Mouse (Mus musculus): Measurements from ENCODE around the gene Cavin1. TPM values are rescaled to one million over a fixed set of nuclear protein-coding genes. Genes with fewer than 3 reads are reported as not detected.

Gene Cavin1
- polyA plus RNA-seq, 1 experiment from 2014 or later: 47.0 TPM

- WGBS: 61% methylated on average over 10 of the region's 10 CpGs
- ATAC-seq: no peak
These were observed 768 bp upstream of the Cavin1 start for GRCm38 (mm10) chr11:100971455-100971854.

GRCm38 (mm10) chr11:100969744-100970556, 737 bp downstream of the Cavin1 start:
- peak overlapping the region; percentile 64 for H3K4me2 ChIP-seq (ENCODE audit: low read length)
- WGBS: under 1% methylated on average over 65 of the region's 65 CpGs
- ATAC-seq: 0 out of 2 replicates have a peak, but pooled peaks have one; percentile 37

More at GRCm38 (mm10) chr11:100971455-100971854, 768 bp upstream of the Cavin1 start:
- H3K4me1 ChIP-seq (ENCODE audit: control insufficient read depth, insufficient read depth, low read depth, low read length): peaks cover 10% of the 10 kb centered on the region
- no peaks in the 10 kb centered on the region for H3K36me3 ChIP-seq (ENCODE audit: control insufficient read depth, insufficient read depth, low read length)
- peaks cover 50% of the 10 kb centered on the region for H3K27me3 ChIP-seq (replicated peaks; ENCODE audit: control insufficient read depth, insufficient read depth, low read length)
- H3K9ac ChIP-seq (ENCODE audit: low read depth, low read length): no peak overlapping the region
- no peaks in the 10 kb centered on the region for H3K9me3 ChIP-seq (ENCODE audit: control insufficient read depth, low read length)
- no peak overlapping the region for H3K4me2 ChIP-seq (ENCODE audit: low read length)
- H3K27ac ChIP-seq (ENCODE audit: low read depth, low read length): no peak overlapping the region
- H3K4me3 ChIP-seq (ENCODE audit: low read length): no peak overlapping the region

GRCm38 (mm10) chr11:100969189-100969743, 1.4 kb downstream of the Cavin1 start:
- H3K9ac ChIP-seq (ENCODE audit: low read depth, low read length): peak overlapping the region; percentile 51; the same call in 1 of the 2 replicates
- H3K36me3 ChIP-seq (ENCODE audit: control insufficient read depth, insufficient read depth, low read length): no peaks in the 10 kb centered on the region
- ATAC-seq: no peak
- H3K4me1 ChIP-seq (ENCODE audit: control insufficient read depth, insufficient read depth, low read depth, low read length): peaks cover 10% of the 10 kb centered on the region
- H3K27ac ChIP-seq (ENCODE audit: low read depth, low read length): no peak overlapping the region
- peak overlapping the region; percentile 46 for H3K4me3 ChIP-seq (ENCODE audit: low read length)
- H3K4me2 ChIP-seq (ENCODE audit: low read length): peak overlapping the region; percentile 64
- 6% methylated on average over 26 of the region's 35 CpGs for WGBS
- H3K9me3 ChIP-seq (ENCODE audit: control insufficient read depth, low read length): no peaks in the 10 kb centered on the region
- H3K27me3 ChIP-seq (replicated peaks; ENCODE audit: control insufficient read depth, insufficient read depth, low read length): peaks cover 56% of the 10 kb centered on the region

More at GRCm38 (mm10) chr11:100969744-100970556, 737 bp downstream of the Cavin1 start:
- H3K9ac ChIP-seq (ENCODE audit: low read depth, low read length): peak overlapping the region; percentile 60
- no peaks in the 10 kb centered on the region for H3K36me3 ChIP-seq (ENCODE audit: control insufficient read depth, insufficient read depth, low read length)
- peak overlapping the region; percentile 74 for H3K27ac ChIP-seq (ENCODE audit: low read depth, low read length)
- peaks cover 10% of the 10 kb centered on the region for H3K4me1 ChIP-seq (ENCODE audit: control insufficient read depth, insufficient read depth, low read depth, low read length)
- peaks cover 56% of the 10 kb centered on the region for H3K27me3 ChIP-seq (replicated peaks; ENCODE audit: control insufficient read depth, insufficient read depth, low read length)
- H3K9me3 ChIP-seq (ENCODE audit: control insufficient read depth, low read length): no peaks in the 10 kb centered on the region
- peak overlapping the region; percentile 46 for H3K4me3 ChIP-seq (ENCODE audit: low read length)

- H3K27me3 ChIP-seq (replicated peaks; ENCODE audit: control insufficient read depth, insufficient read depth, low read length): peaks cover 56% of the 10 kb centered on the region
- WGBS: 74% methylated on average over 5 of the region's 5 CpGs
These were observed 2.2 kb downstream of the Cavin1 start for GRCm38 (mm10) chr11:100968501-100968900.

DNA sequence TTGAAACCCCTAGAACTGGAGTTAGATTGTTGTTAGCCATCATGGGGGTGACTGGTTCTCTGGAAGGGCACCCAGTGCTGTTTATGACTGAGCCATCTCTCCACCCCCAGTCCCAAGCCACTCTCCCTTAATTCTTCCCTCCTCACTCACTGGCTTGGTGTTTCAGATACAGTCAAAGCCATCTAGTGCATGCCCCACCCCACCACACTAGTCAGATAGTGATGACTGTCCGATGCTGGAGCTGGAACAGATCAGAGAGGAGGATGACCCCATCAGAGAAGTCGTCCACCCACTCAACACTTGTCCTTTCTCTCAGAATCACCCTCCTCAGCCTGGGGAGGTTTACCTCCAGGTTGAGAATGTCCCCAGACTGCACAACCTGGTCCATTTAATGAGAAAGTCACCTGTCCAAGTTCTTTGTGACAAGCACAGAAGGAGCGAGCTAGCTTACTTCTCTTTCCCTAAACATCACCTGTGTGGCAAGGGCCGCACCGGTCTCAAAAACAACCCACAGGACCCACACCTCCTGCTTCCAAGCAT, 2.7 kb downstream of the Cavin1 start:
- peak overlapping the region; percentile 14 for H3K4me2 ChIP-seq (ENCODE audit: low read length)

More at GRCm38 (mm10) chr11:100968501-100968900, 2.2 kb downstream of the Cavin1 start:
- Histone ChIP-seq H3K4me2 (ENCODE audit: low read length) (peak overlapping the region; percentile 14), H3K36me3 (ENCODE audit: control insufficient read depth, insufficient read depth, low read length) (no peaks in the 10 kb centered on the region), H3K9me3 (ENCODE audit: control insufficient read depth, low read length) (no peaks in the 10 kb centered on the region), H3K9ac (ENCODE audit: low read depth, low read length) (no peak overlapping the region), H3K4me3 (ENCODE audit: low read length) (peak overlapping the region; percentile 46), H3K4me1 (ENCODE audit: control insufficient read depth, insufficient read depth, low read depth, low read length) (peaks cover 10% of the 10 kb centered on the region), H3K27ac (ENCODE audit: low read depth, low read length) (no peak overlapping the region)
- no peak for ATAC-seq

GRCm38 (mm10) chr11:100967376-100967775, 3.3 kb downstream of the Cavin1 start:
- Histone ChIP-seq H3K36me3 (ENCODE audit: control insufficient read depth, insufficient read depth, low read length) (no peaks in the 10 kb centered on the region), H3K27me3 (replicated peaks; ENCODE audit: control insufficient read depth, insufficient read depth, low read length) (peaks cover 51% of the 10 kb centered on the region), H3K4me2 (ENCODE audit: low read length) (no peak overlapping the region; the same call in none of the 2 replicates), H3K4me3 (ENCODE audit: low read length) (no peak overlapping the region), H3K9me3 (ENCODE audit: control insufficient read depth, low read length) (no peaks in the 10 kb centered on the region), H3K4me1 (ENCODE audit: control insufficient read depth, insufficient read depth, low read depth, low read length) (peaks cover 10% of the 10 kb centered on the region), H3K9ac (ENCODE audit: low read depth, low read length) (no peak overlapping the region), H3K27ac (ENCODE audit: low read depth, low read length) (no peak overlapping the region)
- WGBS: 52% methylated on average over 5 of the region's 5 CpGs
- no peak for ATAC-seq

More for the DNA sequence above, 2.7 kb downstream of the Cavin1 start:
- Histone ChIP-seq H3K4me3 (ENCODE audit: low read length) (no peak overlapping the region; the same call in 1 of the 2 replicates), H3K36me3 (ENCODE audit: control insufficient read depth, insufficient read depth, low read length) (no peaks in the 10 kb centered on the region), H3K27ac (ENCODE audit: low read depth, low read length) (no peak overlapping the region), H3K27me3 (replicated peaks; ENCODE audit: control insufficient read depth, insufficient read depth, low read length) (peaks cover 56% of the 10 kb centered on the region), H3K9me3 (ENCODE audit: control insufficient read depth, low read length) (no peaks in the 10 kb centered on the region), H3K4me1 (ENCODE audit: control insufficient read depth, insufficient read depth, low read depth, low read length) (peaks cover 10% of the 10 kb centered on the region), H3K9ac (ENCODE audit: low read depth, low read length) (no peak overlapping the region)
- no peak for ATAC-seq
- WGBS: 83% methylated on average over 5 of the region's 5 CpGs

DNA sequence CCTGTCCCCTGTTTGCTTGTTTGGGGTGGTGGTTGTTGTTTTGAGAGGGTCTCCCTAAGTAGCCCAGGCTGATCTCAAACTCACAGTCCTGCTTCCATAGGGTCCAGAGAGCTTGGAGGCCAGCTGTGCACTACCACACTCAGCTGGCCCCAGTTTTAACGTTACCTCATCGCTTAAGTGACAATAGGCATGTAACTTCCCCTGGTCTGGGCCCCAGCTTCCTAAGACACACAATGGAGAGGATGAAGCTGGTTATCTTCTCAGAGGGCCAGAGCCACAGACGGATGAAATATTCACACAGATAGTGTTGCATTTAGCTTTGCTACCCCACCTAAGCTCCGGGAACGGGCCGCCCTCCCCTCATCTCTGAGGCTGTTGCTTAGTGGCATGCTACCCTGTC, 4.9 kb downstream of the Cavin1 start:
- Histone ChIP-seq H3K27ac (ENCODE audit: low read depth, low read length) (no peak overlapping the region), H3K27me3 (replicated peaks; ENCODE audit: control insufficient read depth, insufficient read depth, low read length) (peaks cover 38% of the 10 kb centered on the region), H3K4me1 (ENCODE audit: control insufficient read depth, insufficient read depth, low read depth, low read length) (peaks cover 10% of the 10 kb centered on the region), H3K36me3 (ENCODE audit: control insufficient read depth, insufficient read depth, low read length) (no peaks in the 10 kb centered on the region), H3K4me2 (ENCODE audit: low read length) (no peak overlapping the region), H3K9ac (ENCODE audit: low read depth, low read length) (no peak overlapping the region), H3K9me3 (ENCODE audit: control insufficient read depth, low read length) (no peaks in the 10 kb centered on the region), H3K4me3 (ENCODE audit: low read length) (no peak overlapping the region)
- no peak for ATAC-seq
- WGBS: 80% methylated on average over 6 of the region's 6 CpGs

DNA sequence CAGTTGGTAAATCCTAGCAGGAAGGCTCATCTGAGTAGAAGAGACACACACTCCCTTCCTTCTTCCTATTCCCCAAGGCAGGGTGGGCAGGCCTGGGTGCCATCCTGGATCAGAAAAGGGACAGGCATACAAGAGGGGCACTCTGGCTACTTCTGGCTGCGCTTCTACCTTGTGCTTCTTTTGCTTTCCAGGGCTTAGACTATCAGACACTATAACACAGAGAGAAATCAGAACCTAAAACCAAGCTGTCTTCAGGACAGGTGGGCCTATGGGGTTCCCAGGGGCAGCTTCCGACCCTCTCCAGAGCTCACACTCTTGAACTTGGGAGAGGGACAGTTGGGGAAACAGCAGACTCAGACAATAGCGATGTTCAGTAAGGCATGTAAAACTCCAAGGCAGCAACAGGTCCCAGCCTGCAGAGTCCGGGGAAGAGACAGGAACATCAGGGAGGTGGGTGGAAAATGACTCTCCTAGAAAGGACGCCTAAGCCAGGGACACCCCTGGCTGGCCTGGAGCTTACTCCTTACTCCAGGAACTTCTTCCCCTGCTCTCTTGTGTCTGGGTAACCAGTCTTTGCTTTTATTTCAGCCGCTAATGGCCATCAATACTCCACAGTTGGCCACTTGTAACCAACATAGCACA, 5.7 kb downstream of the Cavin1 start:
- H3K27me3 ChIP-seq (replicated peaks; ENCODE audit: control insufficient read depth, insufficient read depth, low read length): peaks cover 31% of the 10 kb centered on the region
- no peak for ATAC-seq

More for the DNA sequence above, 5.7 kb downstream of the Cavin1 start:
- Histone ChIP-seq H3K36me3 (ENCODE audit: control insufficient read depth, insufficient read depth, low read length) (no peaks in the 10 kb centered on the region), H3K4me3 (ENCODE audit: low read length) (no peak overlapping the region), H3K4me2 (ENCODE audit: low read length) (no peak overlapping the region), H3K9me3 (ENCODE audit: control insufficient read depth, low read length) (no peaks in the 10 kb centered on the region), H3K4me1 (ENCODE audit: control insufficient read depth, insufficient read depth, low read depth, low read length) (peaks cover 5% of the 10 kb centered on the region), H3K9ac (ENCODE audit: low read depth, low read length) (no peak overlapping the region), H3K27ac (ENCODE audit: low read depth, low read length) (no peak overlapping the region)
- 84% methylated on average over 6 of the region's 6 CpGs for WGBS

Measured in hindbrain, embryonic 16.5 days (tissue).